Mouse (Mus musculus) hindbrain, embryonic 13.5 days (tissue): ENCODE results near the gene Cpne4. TPM values are rescaled to one million over a fixed set of nuclear protein-coding genes. Genes with fewer than 3 reads are reported as not detected.

Experiments used
- ATAC-seq: fragments of 200-750 bp; cut with Nextera tagmentation; 2 replicates; pipeline ENCODE4 v1.8.0; 2017; ENCODE audit warnings: moderate TSS enrichment; ENCODE audit not compliant: low FRiP score
- H3K27ac ChIP-seq: fragments of 300-500 bp; sonication (generic); 2 replicates; pipeline ENCODE4 v1.5.1; 2015; ENCODE audit warnings: inconsistent platforms, mild to moderate bottlenecking, moderate library complexity
- H3K27me3 ChIP-seq: fragments of 300-500 bp; sonication (generic); 2 replicates; pipeline ENCODE4 v1.6.1; 2015; ENCODE audit warnings: mild to moderate bottlenecking, inconsistent platforms
- H3K36me3 ChIP-seq: fragments of 300-500 bp; sonication (generic); 2 replicates; pipeline ENCODE4 v1.6.1; 2015; ENCODE audit warnings: mild to moderate bottlenecking, inconsistent platforms
- H3K4me1 ChIP-seq: fragments of 300-500 bp; sonication (generic); replicated peaks from 2 replicates; pipeline ENCODE4 v1.6.1; 2015; ENCODE audit warnings: inconsistent platforms
- H3K4me2 ChIP-seq: fragments of 300-500 bp; sonication (generic); 2 replicates; pipeline ENCODE4 v1.6.1; 2015; ENCODE audit warnings: inconsistent platforms, mild to moderate bottlenecking, moderate library complexity
- H3K4me3 ChIP-seq: fragments of 300-500 bp; sonication (generic); 2 replicates; pipeline ENCODE4 v1.5.1; 2015; ENCODE audit warnings: mild to moderate bottlenecking, inconsistent platforms
- H3K9ac ChIP-seq: fragments of 300-500 bp; sonication (generic); 2 replicates; pipeline ENCODE4 v1.6.1; 2015; ENCODE audit warnings: mild to moderate bottlenecking, inconsistent platforms
- H3K9me3 ChIP-seq: fragments of 300-500 bp; sonication (generic); 2 replicates; pipeline ENCODE4 v1.6.1; 2016; ENCODE audit warnings: inconsistent platforms
- WGBS: fragments of 180-500 bp; shearing (Covaris S2); methylation state at CpG from one replicate; pipeline ENCODE4 v1.1.7; 2015; 5-methylcytosine and 5-hydroxymethylcytosine counted together
- polyA plus RNA-seq: library from polyadenylated mRNA; unstranded; fragments of >200 nt; fragmentation: Nextera tagmentation; extraction: Ambion mirVana; gene quantifications from 2 replicates; pipeline ENCODE4 v1.2.1, GENCODE M21; 2015

Gene Cpne4
- polyA plus RNA-seq, 1 experiment from 2014 or later: 7.0 TPM

DNA sequence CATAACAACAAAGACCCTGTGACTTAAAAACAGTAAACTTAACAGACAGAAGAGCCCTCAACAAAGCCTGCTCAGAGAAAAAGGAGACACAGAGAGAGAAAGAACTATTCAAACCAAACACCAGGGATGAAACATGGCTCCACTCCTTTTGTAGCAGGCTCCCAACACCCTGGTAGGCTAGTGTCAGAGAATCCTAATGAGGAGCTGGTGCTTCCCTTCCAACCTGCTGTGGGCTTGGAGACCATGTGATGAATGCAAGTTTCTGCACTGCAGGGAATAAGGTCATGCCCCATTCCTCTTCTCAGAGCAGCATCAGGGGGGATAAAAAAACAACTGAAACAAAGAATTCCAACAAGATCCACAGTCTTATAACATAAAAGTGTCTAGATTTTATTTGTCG is 290.8 kb downstream of the Cpne4 start:
- Histone ChIP-seq H3K9ac (no peak overlapping the region), H3K4me2 (no peak overlapping the region), H3K4me1 (peaks cover 6% of the 10 kb centered on the region; the same call in 1 of the 2 replicates), H3K27me3 (no peaks in the 10 kb centered on the region), H3K27ac (no peak overlapping the region), H3K9me3 (0 out of 2 replicates have a peak, but pooled peaks cover 3% of the 10 kb centered on the region), H3K36me3 (no peaks in the 10 kb centered on the region), H3K4me3 (no peak overlapping the region)
- no peak for ATAC-seq
- 2% methylated on average over 1 of the region's 1 CpGs for WGBS

DNA sequence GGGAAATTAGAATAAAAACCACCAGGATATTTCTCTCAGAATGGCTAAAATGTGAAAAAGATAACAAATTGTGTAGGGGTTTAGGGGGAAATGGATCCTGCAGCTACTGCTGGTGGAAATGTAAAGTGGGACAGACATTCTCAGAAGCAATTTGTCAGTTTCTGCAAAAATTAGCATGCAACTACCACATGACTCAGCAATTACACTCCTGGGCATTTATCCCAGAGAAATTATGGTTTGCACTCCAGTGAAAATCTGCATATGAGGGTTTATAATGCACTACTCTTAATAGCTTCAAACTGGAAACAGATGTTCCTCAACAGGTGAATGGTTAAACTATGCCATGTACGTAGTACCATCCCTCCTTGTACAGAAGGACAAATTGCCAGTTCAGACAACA is 294.2 kb downstream of the Cpne4 start:
- WGBS: 67% methylated on average over 1 of the region's 1 CpGs
- Histone ChIP-seq H3K36me3 (no peaks in the 10 kb centered on the region), H3K4me1 (no peaks in the 10 kb centered on the region), H3K4me3 (no peak overlapping the region), H3K9ac (no peak overlapping the region), H3K9me3 (0 out of 2 replicates have a peak, but pooled peaks cover 3% of the 10 kb centered on the region), H3K27ac (no peak overlapping the region), H3K4me2 (no peak overlapping the region), H3K27me3 (no peaks in the 10 kb centered on the region)
- ATAC-seq: no peak

DNA sequence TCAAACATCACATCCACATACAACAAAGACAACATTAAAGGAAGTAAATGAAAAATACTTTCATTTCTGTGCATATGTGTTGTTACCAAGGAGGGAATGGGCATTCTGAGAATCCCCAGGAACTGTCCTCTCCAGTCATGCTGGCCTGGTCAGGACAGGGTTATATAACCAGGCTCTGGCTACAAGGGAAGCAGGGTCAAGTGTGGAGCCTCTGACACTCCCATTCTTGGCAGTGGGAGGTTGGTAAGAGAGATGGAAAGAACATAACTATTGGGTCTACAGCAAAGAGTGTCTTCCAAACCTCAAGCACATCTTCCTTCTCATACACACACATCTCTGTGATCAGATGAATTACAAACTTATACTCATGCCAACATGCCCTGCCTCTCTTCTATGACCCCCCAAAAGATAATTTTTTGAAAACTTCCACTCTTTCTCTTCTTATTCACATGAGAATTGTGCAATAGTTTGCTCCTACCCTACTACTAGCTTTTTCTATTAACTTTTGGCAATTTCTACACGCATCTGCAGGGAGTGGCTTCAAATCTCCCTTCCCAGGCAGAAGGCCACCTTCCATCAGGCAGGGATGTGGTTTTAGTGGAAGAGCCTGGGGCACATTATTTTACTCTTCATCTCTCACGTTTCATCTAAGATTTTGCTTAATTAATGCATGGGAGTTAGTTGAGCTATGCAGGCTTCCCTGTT is 298.3 kb downstream of the Cpne4 start:
- H3K27me3 ChIP-seq: no peaks in the 10 kb centered on the region
- no peaks in the 10 kb centered on the region for H3K36me3 ChIP-seq
- H3K27ac ChIP-seq: no peak overlapping the region
- H3K9me3 ChIP-seq: no peaks in the 10 kb centered on the region
- WGBS: 69% methylated on average over 2 of the region's 2 CpGs
- H3K4me3 ChIP-seq: no peak overlapping the region
- no peak overlapping the region for H3K4me2 ChIP-seq
- no peak overlapping the region for H3K9ac ChIP-seq
- ATAC-seq: no peak
- no peaks in the 10 kb centered on the region for H3K4me1 ChIP-seq

- no peak overlapping the region for H3K9ac ChIP-seq
- no peak overlapping the region for H3K4me3 ChIP-seq
- H3K4me2 ChIP-seq: no peak overlapping the region
- no peak for ATAC-seq
- no peaks in the 10 kb centered on the region for H3K4me1 ChIP-seq
- H3K36me3 ChIP-seq: no peaks in the 10 kb centered on the region
- 74% methylated on average over 3 of the region's 3 CpGs for WGBS
- H3K9me3 ChIP-seq: no peaks in the 10 kb centered on the region
- no peak overlapping the region for H3K27ac ChIP-seq
- H3K27me3 ChIP-seq: no peaks in the 10 kb centered on the region
Measured at GRCm38 (mm10) chr9:104853701-104854100, 306.6 kb downstream of the Cpne4 start.

DNA sequence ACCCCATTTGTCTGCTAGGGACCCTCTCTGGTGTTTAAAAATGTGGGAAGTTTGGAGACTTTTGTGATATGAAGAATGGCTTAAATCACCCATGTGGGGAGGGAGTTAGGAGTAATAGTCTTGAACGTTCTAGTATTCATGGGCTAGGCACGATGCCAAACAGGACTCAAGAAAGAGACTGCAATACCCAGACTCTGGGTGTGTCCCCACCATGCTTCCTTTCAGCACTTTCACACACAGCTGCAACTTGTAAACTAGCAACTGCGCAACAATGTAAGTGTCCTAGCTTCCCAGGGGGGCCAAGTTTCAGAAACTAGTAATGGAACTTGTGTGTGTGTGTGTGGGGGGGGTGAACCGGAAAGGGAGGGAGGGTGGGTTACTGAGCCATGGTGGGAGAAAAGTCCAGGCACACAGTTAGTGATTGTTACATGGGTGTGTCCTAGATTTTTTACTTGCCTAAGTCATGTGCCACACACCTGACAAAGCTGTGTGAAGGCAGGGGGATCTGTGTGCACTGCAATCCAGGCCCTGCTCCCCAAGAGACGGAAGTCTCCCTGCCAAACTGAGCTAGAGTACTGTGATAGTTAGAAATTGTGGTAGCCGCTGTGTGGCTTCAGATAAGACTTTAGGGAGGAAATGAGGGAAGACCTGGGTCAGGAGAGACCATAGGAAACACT is 307.3 kb downstream of the Cpne4 start:
- Histone ChIP-seq H3K9ac (no peak overlapping the region), H3K27ac (no peak overlapping the region), H3K4me1 (no peaks in the 10 kb centered on the region), H3K4me2 (no peak overlapping the region), H3K27me3 (no peaks in the 10 kb centered on the region), H3K9me3 (no peaks in the 10 kb centered on the region), H3K36me3 (no peaks in the 10 kb centered on the region), H3K4me3 (no peak overlapping the region)
- ATAC-seq: no peak
- WGBS: 75% methylated on average over 6 of the region's 6 CpGs

DNA sequence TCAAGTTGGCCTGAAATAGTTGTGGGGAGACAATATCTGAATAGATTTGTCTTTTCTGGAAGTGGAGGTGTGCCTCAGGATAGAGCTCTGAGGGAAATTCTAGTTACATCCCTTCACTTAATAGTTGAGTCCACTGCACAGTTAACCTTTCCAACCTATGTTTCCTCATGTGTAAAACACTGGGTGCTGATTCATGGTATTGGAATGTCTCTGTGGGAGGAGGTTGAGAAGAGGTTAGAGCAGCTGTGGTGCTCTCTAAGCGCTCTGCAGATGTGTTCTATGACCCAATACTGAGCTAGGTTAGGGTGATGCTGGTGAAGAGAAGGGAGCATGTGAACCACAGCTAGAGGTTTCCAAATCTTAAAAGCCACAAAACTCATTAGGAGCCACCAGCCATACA is 318.7 kb downstream of the Cpne4 start:
- Histone ChIP-seq H3K9ac (no peak overlapping the region), H3K27me3 (no peaks in the 10 kb centered on the region), H3K9me3 (no peaks in the 10 kb centered on the region), H3K4me2 (no peak overlapping the region), H3K36me3 (no peaks in the 10 kb centered on the region), H3K4me1 (no peaks in the 10 kb centered on the region), H3K4me3 (no peak overlapping the region), H3K27ac (no peak overlapping the region)
- WGBS: 68% methylated on average over 1 of the region's 1 CpGs
- ATAC-seq: no peak

DNA sequence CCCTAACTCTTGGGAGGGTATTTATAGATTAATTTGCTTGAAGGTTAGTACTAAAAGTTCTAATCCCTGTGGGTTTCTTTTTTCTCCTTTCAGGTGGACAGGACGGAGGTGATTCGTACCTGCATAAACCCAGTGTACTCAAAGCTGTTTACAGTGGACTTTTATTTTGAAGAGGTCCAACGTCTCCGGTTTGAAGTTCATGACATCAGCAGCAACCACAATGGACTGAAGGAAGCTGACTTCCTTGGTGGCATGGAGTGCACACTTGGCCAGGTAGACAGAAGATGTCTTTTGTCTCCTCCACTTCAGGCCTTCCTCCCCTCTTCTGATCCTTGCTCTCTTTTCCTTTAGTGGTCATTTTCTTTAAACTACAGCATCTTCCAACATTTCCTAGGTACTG is 325.5 kb downstream of the Cpne4 start:
- H3K4me3 ChIP-seq: no peak overlapping the region
- H3K9ac ChIP-seq: no peak overlapping the region
- no peaks in the 10 kb centered on the region for H3K36me3 ChIP-seq
- H3K27ac ChIP-seq: no peak overlapping the region
- no peaks in the 10 kb centered on the region for H3K9me3 ChIP-seq
- H3K27me3 ChIP-seq: no peaks in the 10 kb centered on the region
- H3K4me2 ChIP-seq: no peak overlapping the region
- ATAC-seq: no peak
- no peaks in the 10 kb centered on the region for H3K4me1 ChIP-seq
- WGBS: 93% methylated on average over 4 of the region's 4 CpGs

- WGBS: 85% methylated on average over 3 of the region's 3 CpGs
- H3K27ac ChIP-seq: no peak overlapping the region
- no peak overlapping the region for H3K9ac ChIP-seq
- H3K4me3 ChIP-seq: no peak overlapping the region
- H3K27me3 ChIP-seq: no peaks in the 10 kb centered on the region
- H3K4me1 ChIP-seq: no peaks in the 10 kb centered on the region
- H3K9me3 ChIP-seq: no peaks in the 10 kb centered on the region
- no peaks in the 10 kb centered on the region for H3K36me3 ChIP-seq
- no peak overlapping the region for H3K4me2 ChIP-seq
- ATAC-seq: no peak
Measured at GRCm38 (mm10) chr9:104874157-104874556, 327.1 kb downstream of the Cpne4 start.

- Histone ChIP-seq H3K27ac (no peak overlapping the region), H3K36me3 (no peaks in the 10 kb centered on the region), H3K9me3 (no peaks in the 10 kb centered on the region), H3K27me3 (no peaks in the 10 kb centered on the region), H3K4me1 (no peaks in the 10 kb centered on the region), H3K9ac (no peak overlapping the region), H3K4me3 (no peak overlapping the region), H3K4me2 (no peak overlapping the region)
- ATAC-seq: no peak
- 78% methylated on average over 3 of the region's 3 CpGs for WGBS
Measured at GRCm38 (mm10) chr9:104877014-104877413, 329.9 kb downstream of the Cpne4 start.

DNA sequence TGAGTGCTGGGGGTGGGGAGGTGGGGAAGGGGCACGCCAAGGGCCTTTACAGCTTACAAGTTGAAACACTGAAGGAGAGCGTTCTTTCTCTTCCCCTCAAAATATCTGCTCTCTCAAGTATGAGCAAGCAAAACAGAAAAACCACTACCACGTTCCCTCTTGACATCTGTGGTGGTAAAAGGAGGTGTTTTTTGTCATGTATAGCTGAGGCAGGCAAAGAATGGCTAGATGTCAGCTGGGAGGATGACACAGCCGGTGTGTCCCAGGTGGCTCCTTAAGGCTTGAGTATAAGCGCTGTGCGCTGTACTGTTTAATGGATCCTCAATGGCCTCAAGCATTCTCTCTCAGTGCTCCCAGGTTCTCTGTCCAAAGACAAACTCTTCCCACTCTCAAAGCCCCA is 331.5 kb downstream of the Cpne4 start:
- Histone ChIP-seq H3K4me1 (no peaks in the 10 kb centered on the region), H3K27ac (no peak overlapping the region), H3K4me3 (no peak overlapping the region), H3K27me3 (no peaks in the 10 kb centered on the region), H3K4me2 (no peak overlapping the region), H3K9me3 (no peaks in the 10 kb centered on the region), H3K9ac (no peak overlapping the region), H3K36me3 (no peaks in the 10 kb centered on the region)
- WGBS: 93% methylated on average over 6 of the region's 6 CpGs
- ATAC-seq: no peak

DNA sequence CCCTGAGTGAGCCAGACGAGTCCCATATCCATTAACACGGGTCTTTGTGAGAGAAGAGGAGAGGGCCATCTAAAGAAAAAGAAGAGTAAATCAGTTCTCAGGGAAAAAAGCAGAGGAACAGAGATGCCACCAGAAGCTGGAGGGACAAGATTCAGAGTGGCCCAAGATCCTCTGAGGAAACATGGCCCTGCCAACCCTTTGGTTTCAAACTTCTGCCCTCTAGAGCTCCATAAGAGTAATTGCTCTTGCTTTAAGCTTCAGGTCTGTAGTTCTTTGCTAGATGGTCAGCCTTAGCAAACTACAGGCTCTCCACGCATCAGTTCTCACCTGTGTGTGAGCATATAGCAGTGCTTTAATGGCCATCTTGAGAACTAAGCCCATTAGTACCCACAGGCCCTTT is 343.4 kb downstream of the Cpne4 start:
- Histone ChIP-seq H3K4me3 (no peak overlapping the region), H3K4me1 (no peaks in the 10 kb centered on the region), H3K27me3 (no peaks in the 10 kb centered on the region), H3K36me3 (no peaks in the 10 kb centered on the region), H3K9me3 (no peaks in the 10 kb centered on the region), H3K27ac (no peak overlapping the region), H3K4me2 (no peak overlapping the region), H3K9ac (no peak overlapping the region)
- ATAC-seq: no peak
- 88% methylated on average over 3 of the region's 3 CpGs for WGBS

DNA sequence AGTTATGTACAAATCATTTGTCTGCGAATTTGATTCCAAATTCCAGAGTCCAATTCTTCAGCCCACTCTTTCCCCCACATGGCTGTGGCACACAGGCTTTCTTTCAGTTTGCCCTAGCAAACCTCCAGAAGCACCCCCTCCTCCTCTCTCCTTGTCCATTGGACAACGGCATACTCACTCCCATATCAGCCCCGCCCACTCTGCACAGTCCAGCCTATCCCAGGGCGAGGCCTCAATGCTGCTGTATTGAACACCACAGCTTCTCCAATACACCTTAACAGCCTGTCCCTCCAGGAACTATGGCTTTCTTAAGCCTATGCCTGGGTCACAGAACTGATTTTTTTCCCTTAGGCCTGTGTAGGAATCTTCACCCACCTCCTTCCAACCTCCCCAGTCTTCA is 348.3 kb downstream of the Cpne4 start:
- Histone ChIP-seq H3K4me2 (no peak overlapping the region), H3K4me1 (no peaks in the 10 kb centered on the region), H3K9me3 (no peaks in the 10 kb centered on the region), H3K9ac (no peak overlapping the region), H3K27me3 (no peaks in the 10 kb centered on the region), H3K36me3 (no peaks in the 10 kb centered on the region), H3K4me3 (no peak overlapping the region), H3K27ac (no peak overlapping the region)
- no peak for ATAC-seq
- WGBS: 81% methylated on average over 4 of the region's 4 CpGs

DNA sequence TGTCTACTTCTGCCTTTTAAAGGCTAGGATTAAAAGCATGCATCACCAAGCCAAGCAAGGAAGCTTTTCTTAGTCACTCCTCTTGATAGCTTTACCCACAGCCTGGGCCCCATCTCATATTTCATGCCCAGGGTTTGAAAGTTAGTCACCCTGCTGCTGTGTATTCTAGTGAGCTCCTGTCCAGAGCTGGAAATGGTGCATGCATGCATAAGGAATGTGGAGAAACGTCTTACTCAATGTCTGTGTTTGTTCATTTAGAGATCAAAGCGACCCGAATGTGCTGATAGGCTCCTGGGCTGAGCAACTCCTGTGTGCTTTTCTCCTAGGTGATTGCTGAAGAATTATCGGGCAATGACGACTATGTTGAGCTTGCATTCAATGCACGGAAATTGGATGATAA is 354.0 kb downstream of the Cpne4 start:
- 0 out of 2 replicates have a peak, but pooled peaks cover 5% of the 10 kb centered on the region for H3K4me1 ChIP-seq
- H3K9me3 ChIP-seq: no peaks in the 10 kb centered on the region
- no peak overlapping the region for H3K4me3 ChIP-seq
- ATAC-seq: no peak
- H3K27ac ChIP-seq: no peak overlapping the region
- no peak overlapping the region for H3K4me2 ChIP-seq
- WGBS: 35% methylated on average over 6 of the region's 6 CpGs
- no peak overlapping the region for H3K9ac ChIP-seq
- no peaks in the 10 kb centered on the region for H3K27me3 ChIP-seq
- no peaks in the 10 kb centered on the region for H3K36me3 ChIP-seq
